Mouse (Mus musculus) CD4-positive, CD25-positive, alpha-beta regulatory T cell, adult 4 months (primary cell): ENCODE data around the gene Ero1lb. TPM values are rescaled to one million over a fixed set of nuclear protein-coding genes. Genes with fewer than 3 reads are reported as not detected.

ENCODE experiments used
- polyA plus RNA-seq, 2 experiments: library from polyadenylated mRNA; unstranded; fragments of 100-300 nt; shearing (Covaris generic); gene quantifications; one replicate each; pipeline ENCODE4 v1.2.1; 2017

The Ero1lb gene
- polyA plus RNA-seq, 2 experiments from 2014 or later, result 5.3 to 6.5 TPM

Other genes with a start within 250 kb of the Ero1lb start
- 10 to 100 TPM; 10.1 to 11.9 TPM for gene Actn2, start 225.1 kb upstream of the Ero1lb start, polyA plus RNA-seq
- gene Heatr1, start 170.8 kb upstream of the Ero1lb start, polyA plus RNA-seq, result 10 to 100 TPM; 23.6 to 37.5 TPM
- gene Lgals8, start 100.9 kb upstream of the Ero1lb start, polyA plus RNA-seq, result 100 to 1,000 TPM in 1 of 2 experiments, 10 to 100 TPM in 1; 95.6 to 112 TPM
- gene Edaradd, start 45.4 kb upstream of the Ero1lb start, polyA plus RNA-seq, result 1 to 10 TPM; 1.5 to 1.6 TPM
- gene Prl2c3, start 234.2 kb downstream of the Ero1lb start, polyA plus RNA-seq, result not detected